Mouse (Mus musculus) urinary bladder, postnatal 0 days (tissue): ENCODE measurements around the gene Vmn1r185. TPM values are rescaled to one million over a fixed set of nuclear protein-coding genes. Genes with fewer than 3 reads are reported as not detected.

Experiments used
- polyA plus RNA-seq: library from polyadenylated mRNA; unstranded; fragments of >200 nt; fragmentation: Nextera tagmentation; extraction: Ambion mirVana; gene quantifications from 2 replicates; pipeline ENCODE4 v1.2.1, GENCODE M21; 2015

The Vmn1r185 gene
- not detected in 2 replicates for polyA plus RNA-seq

DNA sequence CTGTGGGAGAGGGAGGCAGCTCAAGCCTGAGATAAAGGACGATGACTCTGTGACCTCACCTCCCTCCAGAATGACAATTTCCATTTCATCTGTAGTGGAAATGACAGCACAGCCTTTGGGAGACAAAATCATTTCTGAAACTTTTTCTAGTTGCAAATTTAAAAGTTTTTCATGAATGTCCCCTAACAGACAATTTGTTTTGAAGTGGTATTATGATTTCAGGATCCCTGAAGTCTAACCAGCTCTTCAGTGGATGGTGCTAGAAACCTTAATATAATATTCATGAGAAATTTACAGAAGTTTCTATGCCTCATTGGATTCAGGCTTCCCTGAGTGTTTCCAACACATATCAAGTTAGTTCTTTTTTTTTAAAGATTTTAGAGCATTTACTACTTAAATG lies at the start of gene Vmn1r185:
Gene Vmn1r185, minus strand, starts transcription at position 101 of the 400 bp plus-strand sequence.

Other genes with a start within 250 kb of the Vmn1r185 start
- gene Nlrp9c, start 214.8 kb downstream of the Vmn1r185 start, polyA plus RNA-seq: not detected in 2 replicates
- not detected in 2 replicates for gene Nlrp4a, start 183.4 kb downstream of the Vmn1r185 start, polyA plus RNA-seq
- gene Nlrp9a, start 83.4 kb downstream of the Vmn1r185 start, polyA plus RNA-seq: not detected in 2 replicates
- gene Cyp2b23, start 68.0 kb upstream of the Vmn1r185 start, polyA plus RNA-seq: 0.06 and 0.10 TPM in 2 replicates
- gene Cyp2b19, start 138.7 kb upstream of the Vmn1r185 start, polyA plus RNA-seq: not detected in 2 replicates
- gene Cyp2g1, start 190.4 kb upstream of the Vmn1r185 start, polyA plus RNA-seq: not detected in 2 replicates
- 0.11 TPM in 1 of 2 replicates, not detected in the other for gene Cyp2a5, start 216.8 kb upstream of the Vmn1r185 start, polyA plus RNA-seq